Mouse (Mus musculus) kidney, embryonic 14.5 days (tissue): ENCODE measurements around the gene Wars. TPM values are rescaled to one million over a fixed set of nuclear protein-coding genes. Genes with fewer than 3 reads are reported as not detected.

Experiments used
- ATAC-seq: fragments of 200-750 bp; cut with Nextera tagmentation; 2 replicates; pipeline ENCODE4 v1.8.0; 2017; ENCODE audit warnings: moderate number of reproducible peaks, mild to moderate bottlenecking, moderate TSS enrichment, moderate library complexity; ENCODE audit not compliant: low FRiP score, low TSS enrichment
- H3K27ac ChIP-seq: fragments of 300-500 bp; sonication (generic); 2 replicates; pipeline ENCODE4 v1.5.1; 2014; ENCODE audit warnings: low read depth, mild to moderate bottlenecking, low read length, moderate library complexity, mixed read lengths
- H3K27me3 ChIP-seq: fragments of 300-500 bp; sonication (generic); 2 replicates; pipeline ENCODE4 v1.6.1; 2014; ENCODE audit warnings: mild to moderate bottlenecking, low read length; ENCODE audit not compliant: control insufficient read depth, insufficient read depth
- H3K36me3 ChIP-seq: fragments of 300-500 bp; sonication (generic); 2 replicates; pipeline ENCODE4 v1.6.1; 2014; ENCODE audit warnings: low read length, mixed read lengths; ENCODE audit not compliant: control insufficient read depth, insufficient read depth
- H3K4me1 ChIP-seq: fragments of 300-500 bp; sonication (generic); 2 replicates; pipeline ENCODE4 v1.6.1; 2014; ENCODE audit warnings: low read length, mixed read lengths; ENCODE audit not compliant: control insufficient read depth, insufficient read depth
- H3K4me2 ChIP-seq: fragments of 300-500 bp; sonication (generic); replicated peaks from 2 replicates; pipeline ENCODE4 v1.6.1; 2014; ENCODE audit warnings: low read depth, mild to moderate bottlenecking, low read length
- H3K4me3 ChIP-seq: fragments of 300-500 bp; sonication (generic); 2 replicates; pipeline ENCODE4 v1.5.1; 2014; ENCODE audit warnings: mild to moderate bottlenecking, low read length
- H3K9ac ChIP-seq: fragments of 300-500 bp; sonication (generic); 2 replicates; pipeline ENCODE4 v1.6.1; 2014; ENCODE audit warnings: low read depth, mild to moderate bottlenecking, low read length, moderate library complexity
- H3K9me3 ChIP-seq: fragments of 300-500 bp; sonication (generic); 2 replicates; pipeline ENCODE4 v1.6.1; 2016; ENCODE audit warnings: low read length; ENCODE audit not compliant: control insufficient read depth
- WGBS: fragments of 180-500 bp; shearing (Covaris S2); extraction: QIAGEN DNeasy Blood & Tissue Kit; methylation state at CpG from one replicate; pipeline ENCODE4 v1.1.7; 2014; 5-methylcytosine and 5-hydroxymethylcytosine counted together
- polyA plus RNA-seq: library from polyadenylated mRNA; unstranded; fragments of >200 nt; fragmentation: Nextera tagmentation; extraction: Ambion mirVana; gene quantifications from 2 replicates; pipeline ENCODE4 v1.2.1, GENCODE M21; 2014

Gene Wars
- polyA plus RNA-seq, 1 experiment from 2014 or later: 107 TPM

GRCm38 (mm10) chr12:108881192-108881591 lies 12.8 kb downstream of the Wars start:
- H3K36me3 ChIP-seq: peaks cover 76% of the 10 kb centered on the region
- no peak overlapping the region for H3K9ac ChIP-seq
- ATAC-seq: no peak
- no peak overlapping the region for H3K4me2 ChIP-seq
- H3K27ac ChIP-seq: no peak overlapping the region
- H3K9me3 ChIP-seq: no peaks in the 10 kb centered on the region
- WGBS: 79% methylated on average over 3 of the region's 3 CpGs
- no peaks in the 10 kb centered on the region for H3K27me3 ChIP-seq
- H3K4me1 ChIP-seq: no peaks in the 10 kb centered on the region
- H3K4me3 ChIP-seq: no peak overlapping the region

- 66% methylated on average over 5 of the region's 5 CpGs for WGBS
- no peak overlapping the region for H3K4me2 ChIP-seq
- no peaks in the 10 kb centered on the region for H3K4me1 ChIP-seq
- peaks cover 72% of the 10 kb centered on the region for H3K36me3 ChIP-seq
- no peaks in the 10 kb centered on the region for H3K27me3 ChIP-seq
- peak; percentile 46; the same call in 1 of the 2 replicates for ATAC-seq
- H3K4me3 ChIP-seq: no peak overlapping the region
- no peak overlapping the region for H3K9ac ChIP-seq
- no peak overlapping the region for H3K27ac ChIP-seq
- no peaks in the 10 kb centered on the region for H3K9me3 ChIP-seq
Measured at GRCm38 (mm10) chr12:108880606-108881005, 13.4 kb downstream of the Wars start.

GRCm38 (mm10) chr12:108879138-108879537 lies 14.8 kb downstream of the Wars start:
- H3K27ac ChIP-seq: no peak overlapping the region
- H3K9me3 ChIP-seq: no peaks in the 10 kb centered on the region
- H3K27me3 ChIP-seq: no peaks in the 10 kb centered on the region
- no peak overlapping the region for H3K4me3 ChIP-seq
- H3K4me2 ChIP-seq: no peak overlapping the region
- H3K9ac ChIP-seq: no peak overlapping the region
- ATAC-seq: no peak
- no peaks in the 10 kb centered on the region for H3K4me1 ChIP-seq
- 90% methylated on average over 4 of the region's 4 CpGs for WGBS
- H3K36me3 ChIP-seq: peaks cover 72% of the 10 kb centered on the region

DNA sequence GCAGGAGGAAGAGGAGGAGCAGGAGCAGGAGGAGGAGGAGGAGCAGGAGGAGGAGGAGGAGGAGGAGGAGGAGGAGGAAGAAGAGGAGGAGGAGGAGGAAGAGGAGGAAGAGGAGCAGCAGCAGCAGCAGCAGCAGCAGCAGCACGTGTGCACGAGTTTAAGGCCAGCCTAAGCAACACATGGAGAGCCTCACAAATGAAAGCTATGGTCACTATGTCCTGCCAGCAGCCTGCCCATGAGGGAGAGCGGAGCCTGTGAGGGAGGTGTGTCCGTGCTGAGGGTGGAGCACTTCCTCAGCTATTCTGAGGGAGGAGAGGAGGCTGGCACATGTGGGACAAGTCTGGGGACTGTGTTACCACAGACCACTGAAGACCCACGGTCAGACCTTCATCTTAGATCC lies 20.9 kb downstream of the Wars start:
- WGBS: 91% methylated on average over 5 of the region's 5 CpGs
- no peak overlapping the region for H3K27ac ChIP-seq
- H3K9ac ChIP-seq: no peak overlapping the region
- no peaks in the 10 kb centered on the region for H3K27me3 ChIP-seq
- ATAC-seq: no peak
- no peak overlapping the region for H3K4me2 ChIP-seq
- no peaks in the 10 kb centered on the region for H3K4me1 ChIP-seq
- no peaks in the 10 kb centered on the region for H3K9me3 ChIP-seq
- no peak overlapping the region for H3K4me3 ChIP-seq
- H3K36me3 ChIP-seq: peaks cover 64% of the 10 kb centered on the region

DNA sequence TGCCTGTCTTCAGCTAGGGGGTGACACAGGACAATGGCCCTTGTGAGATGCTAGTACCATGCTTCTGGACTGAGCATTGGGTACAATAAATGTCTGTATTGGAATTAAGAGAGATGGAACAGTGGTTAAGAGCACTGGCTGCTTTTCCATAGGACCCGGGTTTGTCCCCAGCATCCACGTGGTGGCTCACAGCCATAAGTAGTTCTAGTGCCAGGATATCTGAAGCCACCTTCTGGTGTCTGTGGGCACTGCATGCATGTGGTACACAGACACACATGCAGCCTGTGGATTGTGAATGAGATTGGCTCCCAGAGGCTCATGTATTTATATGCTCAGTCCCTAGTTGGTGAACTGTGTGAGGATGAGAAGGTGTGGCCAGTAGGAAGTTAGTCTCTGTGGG lies 24.4 kb downstream of the Wars start:
- ATAC-seq: no peak
- Histone ChIP-seq H3K4me1 (no peaks in the 10 kb centered on the region), H3K9ac (no peak overlapping the region), H3K27me3 (no peaks in the 10 kb centered on the region), H3K27ac (no peak overlapping the region), H3K4me2 (no peak overlapping the region), H3K9me3 (no peaks in the 10 kb centered on the region), H3K4me3 (no peak overlapping the region), H3K36me3 (peaks cover 70% of the 10 kb centered on the region)
- WGBS: 75% methylated on average over 2 of the region's 2 CpGs

- Histone ChIP-seq H3K27ac (no peak overlapping the region), H3K4me2 (no peak overlapping the region), H3K36me3 (peaks cover 86% of the 10 kb centered on the region), H3K9ac (no peak overlapping the region), H3K4me1 (no peaks in the 10 kb centered on the region), H3K4me3 (no peak overlapping the region), H3K27me3 (no peaks in the 10 kb centered on the region), H3K9me3 (no peaks in the 10 kb centered on the region)
- WGBS: 83% methylated on average over 6 of the region's 6 CpGs
- no peak for ATAC-seq
Measured at GRCm38 (mm10) chr12:108865007-108865494, 28.9 kb downstream of the Wars start.

- Histone ChIP-seq H3K27ac (peak overlapping the region; percentile 25; the same call in 1 of the 2 replicates), H3K9me3 (no peaks in the 10 kb centered on the region), H3K27me3 (no peaks in the 10 kb centered on the region), H3K4me1 (0 out of 2 replicates have a peak, but pooled peaks cover 5% of the 10 kb centered on the region), H3K36me3 (peaks cover 39% of the 10 kb centered on the region), H3K4me2 (no peak overlapping the region), H3K9ac (no peak overlapping the region), H3K4me3 (no peak overlapping the region)
- 80% methylated on average over 5 of the region's 5 CpGs for WGBS
- no peak for ATAC-seq
Measured at GRCm38 (mm10) chr12:108858486-108858885, 35.5 kb downstream of the Wars start.

GRCm38 (mm10) chr12:108857589-108858184 lies 36.3 kb downstream of the Wars start:
- H3K27ac ChIP-seq: peak overlapping the region; percentile 25
- H3K9me3 ChIP-seq: no peaks in the 10 kb centered on the region
- no peaks in the 10 kb centered on the region for H3K27me3 ChIP-seq
- peaks cover 32% of the 10 kb centered on the region for H3K36me3 ChIP-seq
- H3K4me1 ChIP-seq: 0 out of 2 replicates have a peak, but pooled peaks cover 5% of the 10 kb centered on the region
- H3K9ac ChIP-seq: peak overlapping the region; percentile 18; the same call in 1 of the 2 replicates
- 60% methylated on average over 7 of the region's 7 CpGs for WGBS
- ATAC-seq: no peak
- H3K4me3 ChIP-seq: no peak overlapping the region
- H3K4me2 ChIP-seq: no peak overlapping the region

- Histone ChIP-seq H3K9ac (no peak overlapping the region), H3K36me3 (peaks cover 26% of the 10 kb centered on the region), H3K9me3 (no peaks in the 10 kb centered on the region), H3K4me1 (0 out of 2 replicates have a peak, but pooled peaks cover 5% of the 10 kb centered on the region), H3K27me3 (no peaks in the 10 kb centered on the region), H3K27ac (peak overlapping the region; percentile 25; the same call in 1 of the 2 replicates), H3K4me3 (no peak overlapping the region), H3K4me2 (no peak overlapping the region)
- 74% methylated on average over 7 of the region's 7 CpGs for WGBS
- no peak for ATAC-seq
Measured at GRCm38 (mm10) chr12:108857109-108857508, 36.9 kb downstream of the Wars start.
